Mouse (Mus musculus) embryonic facial prominence, embryonic 13.5 days (tissue): ENCODE measurements around the gene Dhrs4. TPM values are rescaled to one million over a fixed set of nuclear protein-coding genes. Genes with fewer than 3 reads are reported as not detected.

Experiments
- ATAC-seq: fragments of 200-750 bp; cut with Nextera tagmentation; 2 replicates; pipeline ENCODE4 v1.8.0; 2017; ENCODE audit warnings: low read depth; ENCODE audit not compliant: insufficient number of reproducible peaks, insufficient read depth, low FRiP score, low TSS enrichment
- H3K27ac ChIP-seq: fragments of 300-500 bp; sonication (generic); 2 replicates; pipeline ENCODE4 v1.5.1; 2015; ENCODE audit warnings: moderate library complexity, mild to moderate bottlenecking, inconsistent platforms
- H3K27me3 ChIP-seq: fragments of 300-500 bp; sonication (generic); 2 replicates; pipeline ENCODE4 v1.6.1; 2015; ENCODE audit warnings: mild to moderate bottlenecking, inconsistent platforms
- H3K36me3 ChIP-seq: fragments of 300-500 bp; sonication (generic); 2 replicates; pipeline ENCODE4 v1.6.1; 2015; ENCODE audit warnings: mild to moderate bottlenecking, inconsistent platforms
- H3K4me1 ChIP-seq: fragments of 300-500 bp; sonication (generic); 2 replicates; pipeline ENCODE4 v1.6.1; 2015; ENCODE audit warnings: inconsistent platforms
- H3K4me2 ChIP-seq: fragments of 300-500 bp; sonication (generic); 2 replicates; pipeline ENCODE4 v1.6.1; 2015; ENCODE audit warnings: moderate library complexity, mild to moderate bottlenecking, inconsistent platforms
- H3K4me3 ChIP-seq: fragments of 300-500 bp; sonication (generic); 2 replicates; pipeline ENCODE4 v1.5.1; 2015; ENCODE audit warnings: mild to moderate bottlenecking, inconsistent platforms
- H3K9ac ChIP-seq: fragments of 300-500 bp; sonication (generic); 2 replicates; pipeline ENCODE4 v1.6.1; 2015; ENCODE audit warnings: mild to moderate bottlenecking, inconsistent platforms
- H3K9me3 ChIP-seq: fragments of 300-500 bp; sonication (generic); 2 replicates; pipeline ENCODE4 v1.6.1; 2016; ENCODE audit warnings: inconsistent platforms
- WGBS: fragments of 180-500 bp; shearing (Covaris S2); methylation state at CpG from one replicate; pipeline ENCODE4 v1.1.7; 2015; ENCODE audit warnings: mixed read lengths; 5-methylcytosine and 5-hydroxymethylcytosine counted together
- polyA plus RNA-seq: library from polyadenylated mRNA; unstranded; fragments of >200 nt; fragmentation: Nextera tagmentation; extraction: Ambion mirVana; gene quantifications from 2 replicates; pipeline ENCODE4 v1.2.1, GENCODE M21; 2015

Dhrs4 gene
- polyA plus RNA-seq, 1 experiment from 2014 or later, result 98.6 TPM

GRCm38 (mm10) chr14:55461757-55462156 lies 16.8 kb upstream of the Dhrs4 start:
- no peaks in the 10 kb centered on the region for H3K9me3 ChIP-seq
- H3K4me2 ChIP-seq, result no peak overlapping the region
- H3K9ac ChIP-seq, result no peak overlapping the region
- 67% methylated on average over 4 of the region's 4 CpGs for WGBS
- no peaks in the 10 kb centered on the region for H3K36me3 ChIP-seq
- ATAC-seq, result no peak
- no peak overlapping the region for H3K4me3 ChIP-seq
- H3K27me3 ChIP-seq, result 0 out of 2 replicates have a peak, but pooled peaks cover 4% of the 10 kb centered on the region
- H3K27ac ChIP-seq, result no peak overlapping the region
- H3K4me1 ChIP-seq, result no peaks in the 10 kb centered on the region

GRCm38 (mm10) chr14:55466481-55466880 lies 12.1 kb upstream of the Dhrs4 start:
- H3K36me3 ChIP-seq, result no peaks in the 10 kb centered on the region
- no peak overlapping the region for H3K4me2 ChIP-seq
- H3K27ac ChIP-seq, result no peak overlapping the region
- H3K4me3 ChIP-seq, result no peak overlapping the region
- ATAC-seq, result no peak
- no peak overlapping the region for H3K9ac ChIP-seq
- 70% methylated on average over 4 of the region's 4 CpGs for WGBS
- H3K9me3 ChIP-seq, result no peaks in the 10 kb centered on the region
- H3K27me3 ChIP-seq, result peaks cover 4% of the 10 kb centered on the region
- peaks cover 13% of the 10 kb centered on the region for H3K4me1 ChIP-seq

GRCm38 (mm10) chr14:55467108-55467507 lies 11.4 kb upstream of the Dhrs4 start:
- no peak for ATAC-seq
- H3K27ac ChIP-seq, result no peak overlapping the region
- H3K4me2 ChIP-seq, result no peak overlapping the region
- no peaks in the 10 kb centered on the region for H3K36me3 ChIP-seq
- 74% methylated on average over 7 of the region's 7 CpGs for WGBS
- no peak overlapping the region for H3K9ac ChIP-seq
- H3K4me1 ChIP-seq, result peaks cover 13% of the 10 kb centered on the region
- no peaks in the 10 kb centered on the region for H3K9me3 ChIP-seq
- no peak overlapping the region for H3K4me3 ChIP-seq
- peaks cover 4% of the 10 kb centered on the region for H3K27me3 ChIP-seq

- peaks cover 4% of the 10 kb centered on the region for H3K27me3 ChIP-seq
- H3K27ac ChIP-seq, result no peak overlapping the region
- no peak overlapping the region for H3K9ac ChIP-seq
- ATAC-seq, result no peak
- H3K4me2 ChIP-seq, result no peak overlapping the region
- H3K9me3 ChIP-seq, result no peaks in the 10 kb centered on the region
- H3K36me3 ChIP-seq, result no peaks in the 10 kb centered on the region
- 84% methylated on average over 2 of the region's 2 CpGs for WGBS
- H3K4me3 ChIP-seq, result no peak overlapping the region
- H3K4me1 ChIP-seq, result peaks cover 13% of the 10 kb centered on the region
Measured at GRCm38 (mm10) chr14:55468301-55468741, 10.2 kb upstream of the Dhrs4 start.

GRCm38 (mm10) chr14:55469041-55469440 lies 9.5 kb upstream of the Dhrs4 start:
- no peak for ATAC-seq
- H3K27me3 ChIP-seq, result peaks cover 4% of the 10 kb centered on the region
- no peaks in the 10 kb centered on the region for H3K36me3 ChIP-seq
- no peak overlapping the region for H3K4me2 ChIP-seq
- H3K27ac ChIP-seq, result no peak overlapping the region
- H3K9ac ChIP-seq, result no peak overlapping the region
- H3K4me3 ChIP-seq, result no peak overlapping the region
- peaks cover 13% of the 10 kb centered on the region for H3K4me1 ChIP-seq
- 84% methylated on average over 2 of the region's 2 CpGs for WGBS
- no peaks in the 10 kb centered on the region for H3K9me3 ChIP-seq

- ATAC-seq, result no peak
- no peaks in the 10 kb centered on the region for H3K36me3 ChIP-seq
- no peak overlapping the region for H3K27ac ChIP-seq
- no peak overlapping the region for H3K4me3 ChIP-seq
- H3K4me2 ChIP-seq, result no peak overlapping the region
- H3K9ac ChIP-seq, result no peak overlapping the region
- 77% methylated on average over 6 of the region's 6 CpGs for WGBS
- H3K9me3 ChIP-seq, result no peaks in the 10 kb centered on the region
- peaks cover 13% of the 10 kb centered on the region for H3K4me1 ChIP-seq
- H3K27me3 ChIP-seq, result peaks cover 4% of the 10 kb centered on the region
Measured at GRCm38 (mm10) chr14:55469821-55470220, 8.7 kb upstream of the Dhrs4 start.

GRCm38 (mm10) chr14:55470806-55471205 lies 7.8 kb upstream of the Dhrs4 start:
- H3K4me3 ChIP-seq, result peak overlapping the region; percentile 12; the same call in 1 of the 2 replicates
- no peaks in the 10 kb centered on the region for H3K36me3 ChIP-seq
- no peak overlapping the region; the same call in 1 of the 2 replicates for H3K27ac ChIP-seq
- H3K9ac ChIP-seq, result no peak overlapping the region
- peaks cover 4% of the 10 kb centered on the region for H3K27me3 ChIP-seq
- WGBS, result 4% methylated on average over 10 of the region's 10 CpGs
- H3K4me2 ChIP-seq, result peak overlapping the region; percentile 49
- no peak for ATAC-seq
- no peaks in the 10 kb centered on the region for H3K9me3 ChIP-seq
- peaks cover 13% of the 10 kb centered on the region for H3K4me1 ChIP-seq

GRCm38 (mm10) chr14:55475654-55476053 lies 2.9 kb upstream of the Dhrs4 start:
- Histone ChIP-seq H3K4me2 (no peak overlapping the region), H3K27me3 (no peaks in the 10 kb centered on the region), H3K36me3 (peaks cover under 1% of the 10 kb centered on the region; the same call in 1 of the 2 replicates), H3K4me1 (peaks cover 19% of the 10 kb centered on the region), H3K4me3 (no peak overlapping the region), H3K27ac (no peak overlapping the region), H3K9me3 (no peaks in the 10 kb centered on the region), H3K9ac (no peak overlapping the region)
- 55% methylated on average over 2 of the region's 2 CpGs for WGBS
- ATAC-seq, result no peak

GRCm38 (mm10) chr14:55477421-55477820 lies 1.1 kb upstream of the Dhrs4 start:
- H3K27me3 ChIP-seq, result no peaks in the 10 kb centered on the region
- no peaks in the 10 kb centered on the region for H3K9me3 ChIP-seq
- 96% methylated on average over 1 of the region's 1 CpGs for WGBS
- no peak overlapping the region for H3K4me3 ChIP-seq
- H3K4me2 ChIP-seq, result no peak overlapping the region
- no peak overlapping the region for H3K9ac ChIP-seq
- H3K4me1 ChIP-seq, result peaks cover 12% of the 10 kb centered on the region
- H3K27ac ChIP-seq, result no peak overlapping the region
- ATAC-seq, result no peak
- H3K36me3 ChIP-seq, result peaks cover 13% of the 10 kb centered on the region

GRCm38 (mm10) chr14:55477829-55478228 lies 729 bp upstream of the Dhrs4 start:
- ATAC-seq, result no peak
- Histone ChIP-seq H3K9ac (peak overlapping the region; percentile 85), H3K4me1 (peaks cover 12% of the 10 kb centered on the region), H3K9me3 (no peaks in the 10 kb centered on the region), H3K27ac (no peak overlapping the region), H3K4me3 (peak overlapping the region; percentile 66; the same call in 1 of the 2 replicates), H3K27me3 (no peaks in the 10 kb centered on the region), H3K4me2 (peak overlapping the region; percentile 64), H3K36me3 (peaks cover 13% of the 10 kb centered on the region)
- 90% methylated on average over 5 of the region's 5 CpGs for WGBS

GRCm38 (mm10) chr14:55479629-55480028 lies 1.1 kb downstream of the Dhrs4 start:
- no peak for ATAC-seq
- WGBS, result 90% methylated on average over 10 of the region's 10 CpGs
- H3K4me1 ChIP-seq, result peaks cover 12% of the 10 kb centered on the region
- no peak overlapping the region for H3K9ac ChIP-seq
- H3K27me3 ChIP-seq, result no peaks in the 10 kb centered on the region
- no peak overlapping the region; the same call in 1 of the 2 replicates for H3K4me3 ChIP-seq
- no peaks in the 10 kb centered on the region for H3K9me3 ChIP-seq
- H3K4me2 ChIP-seq, result peak overlapping the region; percentile 64
- H3K36me3 ChIP-seq, result peaks cover 13% of the 10 kb centered on the region
- H3K27ac ChIP-seq, result no peak overlapping the region

- H3K4me3 ChIP-seq, result no peak overlapping the region
- no peak overlapping the region for H3K27ac ChIP-seq
- peaks cover 8% of the 10 kb centered on the region for H3K4me1 ChIP-seq
- no peaks in the 10 kb centered on the region for H3K27me3 ChIP-seq
- peaks cover 44% of the 10 kb centered on the region for H3K36me3 ChIP-seq
- WGBS, result 79% methylated on average over 5 of the region's 5 CpGs
- H3K9ac ChIP-seq, result no peak overlapping the region
- no peaks in the 10 kb centered on the region for H3K9me3 ChIP-seq
- ATAC-seq, result peak; percentile 22; the same call in 1 of the 2 replicates
- no peak overlapping the region for H3K4me2 ChIP-seq
Measured at GRCm38 (mm10) chr14:55484430-55485085, 6.0 kb downstream of the Dhrs4 start.
